Comparison of ENCODE assay signal across 12 mouse cellular contexts in genomic region chr13:95831760-95832159, GRCm38 (mm10). TPM values are rescaled to one million over a fixed set of nuclear protein-coding genes. Genes with fewer than 3 reads are reported as not detected.
A peak's percentile ranks its signal among the peaks of the same experiment; 100 is the strongest.
DNase-seq lines count a peak whose midpoint lies in the region; ATAC-seq lines count a peak whose summit lies in the region.
"Had no signal": no experiment of that assay in that cellular context is flagged by ENCODE, and none has a peak within 500 bp of the region (broad histone marks: within the 10 kb centered on the region; RNA-seq: fewer than 3 reads in every experiment).

No protein-coding gene starts in this region.

- H3K36me3 ChIP-seq in midbrain, embryonic 16.5 days (ENCODE audit: control insufficient read depth, insufficient read depth, low read length) = no peaks in the 10 kb centered on the region
- H3K36me3 ChIP-seq: heart, embryonic 13.5 days; hindbrain, embryonic 15.5 days had no signal

- H3K27ac ChIP-seq in midbrain, embryonic 16.5 days (ENCODE audit: low read length) = no peak overlapping the region
- H3K27ac ChIP-seq: embryonic facial prominence, embryonic 10.5 days; heart, embryonic 13.5 days; hindbrain, embryonic 15.5 days; macrophage had no signal

- 0 out of 2 replicates have a peak, but pooled peaks cover 2% of the 10 kb centered on the region for H3K4me1 ChIP-seq in midbrain, embryonic 16.5 days (ENCODE audit: control insufficient read depth, insufficient read depth, low read length)

- H3K27me3 ChIP-seq in midbrain, embryonic 16.5 days (ENCODE audit: control insufficient read depth, insufficient read depth, low read depth, low read length) = no peaks in the 10 kb centered on the region
- H3K27me3 ChIP-seq: heart, embryonic 13.5 days; hindbrain, embryonic 15.5 days had no signal

- peak; percentile 57 for DNase-seq in heart, adult 11 months
- no peak for DNase-seq in heart, adult 8-10 months (ENCODE audit: low spot score)
- DNase-seq in 3T3-L1 (ENCODE audit: low read depth, low spot score) = peak; percentile 48
- peak; percentile 46 for DNase-seq in adrenal gland, adult 8-10 months
- peak; percentile 21 for DNase-seq in kidney, postnatal 10 days
- DNase-seq in heart, postnatal 4 days = no peak
- DNase-seq: liver had no signal

- H3K9ac ChIP-seq in midbrain, embryonic 16.5 days (ENCODE audit: low read depth, low read length) = no peak overlapping the region
- H3K9ac ChIP-seq: heart, embryonic 13.5 days; hindbrain, embryonic 15.5 days had no signal

- ATAC-seq in midbrain, embryonic 16.5 days = no peak

- H3K4me3 ChIP-seq in midbrain, embryonic 16.5 days (ENCODE audit: low read depth, low read length) = no peak overlapping the region
- H3K4me3 ChIP-seq: embryonic facial prominence, embryonic 10.5 days; heart, embryonic 13.5 days; hindbrain, embryonic 15.5 days had no signal

- no peak overlapping the region for H3K4me2 ChIP-seq in midbrain, embryonic 16.5 days (ENCODE audit: low read length)
- H3K4me2 ChIP-seq: heart, embryonic 13.5 days; hindbrain, embryonic 15.5 days had no signal

- H3K9me3 ChIP-seq in midbrain, embryonic 16.5 days (replicated peaks; ENCODE audit: control insufficient read depth, low read length, poor library complexity, severe bottlenecking) = no peaks in the 10 kb centered on the region
- H3K9me3 ChIP-seq: embryonic facial prominence, embryonic 10.5 days; heart, embryonic 13.5 days; hindbrain, embryonic 15.5 days had no signal

RNA-seq across cellular contexts. Expression of gene Iqgap2, which starts 60.0 kb away (rescaled TPM):
- 1 to 10 TPM; 2.5 to 4.9 (median 4.0) TPM for total RNA-seq in heart, adult 8-10 months (2022)
- total RNA-seq in adrenal gland, adult 8-10 months (2022) = 100 to 1,000 TPM; 141 to 294 (median 213) TPM
- polyA plus RNA-seq in midbrain, embryonic 16.5 days (2015; fragmentation: Nextera tagmentation; extraction: Ambion mirVana) = 3.0 and 3.5 TPM in 2 replicates
- total RNA-seq in heart, postnatal 4 days (2021) = 1 to 10 TPM; 2.8 to 3.0 TPM

Comparison
In these comparisons a context has a peak if more than half of its experiments do, and no peak if none do; other contexts are left out.
1. DNase-seq: peak in heart, adult 11 months (single experiment), 3T3-L1 (single experiment), adrenal gland, adult 8-10 months (single experiment) and kidney, postnatal 10 days (single experiment); none in heart, adult 8-10 months (single experiment) and heart, postnatal 4 days (single experiment).
2. RNA of gene Iqgap2, which starts 60.0 kb away (total RNA-seq): 141 to 294 TPM in adrenal gland, adult 8-10 months; 2.5 to 4.9 TPM in heart, adult 8-10 months and 2.8 to 3.0 TPM in heart, postnatal 4 days; every median in the first group is over 10 times any median in the second.